Mouse (Mus musculus) lung, postnatal 25 days (tissue): ENCODE results near the gene Defb46.

Experiments used
- DNase-seq: peaks from one replicate; pipeline ENCODE4 v3.0.0; 2022; ENCODE audit warnings: low spot score

Gene Defb46

DNA sequence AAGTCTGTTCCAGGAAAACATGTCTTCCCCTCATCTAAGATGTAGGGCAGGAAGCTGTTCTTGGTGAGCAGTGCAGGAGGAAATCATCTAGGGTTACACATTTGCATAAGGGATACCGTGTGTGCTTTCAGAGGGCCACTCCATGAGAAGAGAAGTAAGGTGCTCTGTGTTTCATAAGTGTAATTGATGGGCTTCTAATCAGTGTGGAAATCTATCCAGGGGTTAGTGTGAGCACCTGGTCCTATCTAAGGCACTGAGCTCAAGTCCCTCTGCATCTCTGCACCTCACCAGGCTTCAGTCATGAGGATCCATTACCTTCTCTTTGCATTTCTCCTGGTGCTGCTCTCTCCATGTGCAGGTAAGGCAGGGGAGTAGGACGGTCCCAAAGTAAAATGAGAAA lies at the start of gene Defb46:
TSS of gene Defb46 (plus strand) at position 301 of the 400 bp plus-strand sequence.
- DNase-seq = no peak

DNA sequence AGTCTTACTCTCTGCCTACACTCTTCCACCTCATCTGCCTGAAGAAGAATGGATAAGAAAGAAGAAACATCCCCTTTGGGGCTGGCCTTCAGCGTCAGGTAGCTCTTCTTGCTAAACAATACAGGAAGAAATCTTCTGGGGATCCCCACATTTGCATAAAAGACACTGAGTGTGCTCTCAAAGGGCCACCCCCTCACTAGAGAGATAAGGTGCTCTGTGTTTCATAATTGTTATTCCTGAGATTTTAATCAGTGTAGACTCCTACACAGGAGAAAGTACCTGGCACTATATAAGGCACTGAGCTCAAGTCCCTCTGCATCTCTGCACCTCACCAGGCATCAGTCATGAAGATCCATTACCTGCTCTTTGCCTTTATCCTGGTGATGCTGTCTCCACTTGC lies 14.6 kb upstream of the Defb46 start, which contains the start of gene Defb6:
TSS of gene Defb6 (plus strand) at position 318 of the 400 bp plus-strand sequence.
- no peak for DNase-seq

GRCm38 (mm10) chr8:19238101-19238500 lies 1.6 kb upstream of the Defb46 start:
- DNase-seq = no peak

DNA sequence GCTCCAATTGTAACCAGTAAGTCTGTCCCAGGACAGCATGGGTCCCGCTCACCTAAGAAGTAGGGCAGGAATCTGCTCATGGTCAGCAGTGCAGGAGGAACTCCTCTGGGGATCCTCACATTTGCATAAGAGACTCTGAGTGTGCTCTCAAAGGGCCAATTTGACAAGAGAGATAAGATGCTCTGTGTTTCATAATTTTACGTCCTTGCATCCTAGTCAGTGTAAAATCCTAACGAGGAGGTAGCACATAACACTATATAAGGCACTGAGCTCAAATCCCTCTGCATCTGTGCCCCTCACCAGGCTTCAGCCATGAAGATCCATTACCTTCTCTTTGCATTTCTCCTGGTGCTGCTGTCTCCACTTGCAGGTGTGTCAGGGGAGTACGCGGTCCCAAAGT lies 7.6 kb downstream of the Defb46 start, which contains the start of gene Defb5:
TSS of gene Defb5 (plus strand) at position 301 of the 400 bp plus-strand sequence.
- DNase-seq = no peak

DNA sequence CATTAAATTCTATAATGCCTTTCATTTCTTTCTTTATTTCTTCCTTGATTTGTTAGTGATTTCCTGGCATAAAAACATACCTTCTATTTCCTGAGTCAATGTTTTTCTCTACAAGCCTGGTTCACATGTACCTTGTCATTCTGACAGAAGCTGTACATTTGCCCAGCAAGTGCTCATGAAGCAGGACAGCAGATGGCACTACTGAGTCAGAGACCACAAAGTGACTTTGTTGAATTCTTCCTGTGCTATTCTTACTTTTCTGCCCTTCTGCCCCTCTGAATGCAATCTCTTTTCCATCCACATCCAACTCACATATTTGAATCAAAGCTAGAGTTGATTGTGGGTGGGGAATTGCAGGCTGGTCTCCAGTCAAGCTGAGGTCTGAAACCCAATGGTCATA lies 18.4 kb downstream of the Defb46 start:
- DNase-seq = no peak

GRCm38 (mm10) chr8:19259667-19260066 lies 20.0 kb downstream of the Defb46 start:
- no peak for DNase-seq
